ENCODE assay signal across 9 mouse cellular contexts in the genomic region with DNA sequence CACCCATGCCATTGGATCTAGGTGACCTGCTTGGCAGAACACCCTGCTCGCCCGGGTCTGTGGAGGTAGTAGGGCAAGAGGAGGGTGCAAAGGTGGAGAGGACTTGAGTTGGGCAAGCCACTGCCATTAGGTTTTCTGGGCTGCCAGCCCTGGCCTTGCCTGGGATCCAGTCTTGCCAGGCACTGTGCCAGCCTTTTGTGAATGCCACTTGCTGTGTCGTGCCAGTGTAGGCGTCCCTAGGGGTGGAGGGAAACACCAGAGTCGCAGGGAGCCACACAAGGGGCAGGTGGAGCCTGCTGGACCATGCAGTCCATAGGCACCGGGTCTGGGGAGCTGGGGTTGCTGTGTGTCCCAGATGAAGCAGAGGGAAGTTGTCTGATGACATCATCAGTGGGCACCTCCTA. TPM values are rescaled to one million over a fixed set of nuclear protein-coding genes. Genes with fewer than 3 reads are reported as not detected.
DNase-seq lines count a peak whose midpoint lies in the region; ATAC-seq and TF ChIP-seq lines count a peak whose summit lies in the region.
"Had no signal": no experiment of that assay in that cellular context is flagged by ENCODE, and none has a peak within 500 bp of the region (broad histone marks: within the 10 kb centered on the region; RNA-seq: fewer than 3 reads in every experiment).

No protein-coding gene starts in this region.

- H3K4me1 ChIP-seq in liver, embryonic 12.5 days: peaks cover 13% of the 10 kb centered on the region; the same call in 1 of the 2 replicates
- H3K4me1 ChIP-seq in liver, embryonic 11.5 days (replicated peaks; ENCODE audit: control insufficient read depth, insufficient read depth, low read length): no peaks in the 10 kb centered on the region; the same call in 1 of the 2 replicates
- H3K4me1 ChIP-seq: lung, embryonic 15.5 days had no signal

- no peak for TF ChIP-seq POLR2A in brain, embryonic 14.5 days (IDR thresholded peaks at IDR 0.05; ENCODE audit: borderline replicate concordance, extremely low read depth, insufficient read depth, insufficient read length, poor library complexity, severe bottlenecking)

- no peak overlapping the region for H3K4me2 ChIP-seq in liver, embryonic 12.5 days
- H3K4me2 ChIP-seq in liver, embryonic 11.5 days: no peak overlapping the region
- H3K4me2 ChIP-seq: lung, embryonic 15.5 days had no signal

- WGBS in liver, embryonic 12.5 days (ENCODE audit: insufficient replicate concordance): 86% methylated on average over 6 of the region's 6 CpGs
- 90% methylated on average over 6 of the region's 6 CpGs for WGBS in liver, embryonic 11.5 days

- no peak for TF ChIP-seq CTCF in brain, embryonic 14.5 days (IDR thresholded peaks at IDR 0.05; ENCODE audit: borderline replicate concordance, extremely low read depth, insufficient read depth, insufficient read length)

- H3K27ac ChIP-seq in liver, embryonic 12.5 days: no peak overlapping the region
- H3K27ac ChIP-seq in liver, embryonic 11.5 days (ENCODE audit: low read depth, low read length): no peak overlapping the region
- H3K27ac ChIP-seq: lung, embryonic 15.5 days had no signal

- H3K9me3 ChIP-seq in liver, embryonic 12.5 days (replicated peaks): no peaks in the 10 kb centered on the region
- H3K9me3 ChIP-seq in liver, embryonic 11.5 days (ENCODE audit: control insufficient read depth, low read length): no peaks in the 10 kb centered on the region
- H3K9me3 ChIP-seq: lung, embryonic 15.5 days had no signal

- ATAC-seq in liver, embryonic 12.5 days: peak; percentile 19; the same call in 1 of the 2 replicates
- ATAC-seq in liver, embryonic 11.5 days (replicated peaks; ENCODE audit: low FRiP score): no peak

- H3K4me3 ChIP-seq in liver, embryonic 12.5 days: no peak overlapping the region
- no peak overlapping the region for H3K4me3 ChIP-seq in liver, embryonic 11.5 days (ENCODE audit: low read depth, low read length)
- H3K4me3 ChIP-seq: lung, embryonic 15.5 days had no signal

- no peak overlapping the region for H3K9ac ChIP-seq in liver, embryonic 12.5 days
- no peak overlapping the region for H3K9ac ChIP-seq in liver, embryonic 11.5 days (ENCODE audit: low read depth, low read length)
- H3K9ac ChIP-seq: lung, embryonic 15.5 days had no signal

- H3K27me3 ChIP-seq in liver, embryonic 12.5 days (replicated peaks): no peaks in the 10 kb centered on the region
- no peaks in the 10 kb centered on the region for H3K27me3 ChIP-seq in liver, embryonic 11.5 days (replicated peaks; ENCODE audit: control insufficient read depth, insufficient read depth, low read length)
- H3K27me3 ChIP-seq: lung, embryonic 15.5 days had no signal

- no peaks in the 10 kb centered on the region for H3K36me3 ChIP-seq in liver, embryonic 12.5 days
- H3K36me3 ChIP-seq in liver, embryonic 11.5 days (ENCODE audit: control insufficient read depth, insufficient read depth, low read length): no peaks in the 10 kb centered on the region
- H3K36me3 ChIP-seq: lung, embryonic 15.5 days had no signal

- no peak for DNase-seq in liver, embryonic 11.5 days (ENCODE audit: low spot score)
- DNase-seq in brain, embryonic 14.5 days (ENCODE audit: low read depth): peak; percentile 51
- peak; percentile 64 for DNase-seq in gastrocnemius, postnatal 10 days
- DNase-seq in layer of hippocampus, adult 8-10 months (ENCODE audit: low spot score in 2 of 2): peak; percentile 66 to 69
- DNase-seq in right cerebral cortex, postnatal 4 days: peak; percentile 65
- no peak for DNase-seq in MN1 (ENCODE audit: low spot score)
- no peak for DNase-seq in spleen, adult 12 weeks (ENCODE audit: low spot score)

RNA-seq across cellular contexts. Expression of gene Catip, which starts 21.5 kb away (rescaled TPM):
- 0.11 and 0.14 TPM in 2 replicates for polyA plus RNA-seq in liver, embryonic 12.5 days (2016; fragmentation: Nextera tagmentation; extraction: Ambion mirVana)
- 0.21 TPM in 1 of 2 replicates, not detected in the other for polyA plus RNA-seq in liver, embryonic 11.5 days (2014; fragmentation: Nextera tagmentation; extraction: Ambion mirVana)
- polyA plus RNA-seq in brain, embryonic 14.5 days (2012; rRNA removed): 1.0 and 3.1 TPM in 2 replicates
- under 1 TPM; 0.16 to 0.36 TPM for total RNA-seq in gastrocnemius, postnatal 10 days (2021)
- total RNA-seq in layer of hippocampus, adult 8-10 months (2022): 1 to 10 TPM; 1.7 to 3.3 (median 2.2) TPM

RNA-seq across cellular contexts. Expression of gene Slc11a1, which starts 34.6 kb away (rescaled TPM):
- polyA plus RNA-seq in liver, embryonic 12.5 days (2016; fragmentation: Nextera tagmentation; extraction: Ambion mirVana): 8.6 and 9.0 TPM in 2 replicates
- 10.0 and 10.4 TPM in 2 replicates for polyA plus RNA-seq in liver, embryonic 11.5 days (2014; fragmentation: Nextera tagmentation; extraction: Ambion mirVana)
- 3.2 and 4.0 TPM in 2 replicates for polyA plus RNA-seq in brain, embryonic 14.5 days (2012; rRNA removed)
- 1 to 10 TPM; 2.5 to 5.2 TPM for total RNA-seq in gastrocnemius, postnatal 10 days (2021)
- total RNA-seq in layer of hippocampus, adult 8-10 months (2022): 10 to 100 TPM in 2 of 4 experiments, 1 to 10 TPM in 2; 5.5 to 68.6 (median 30.6) TPM

RNA-seq across cellular contexts. Expression of gene Tmbim1, which starts 34.9 kb away (rescaled TPM):
- 17.5 and 18.6 TPM in 2 replicates for polyA plus RNA-seq in liver, embryonic 12.5 days (2016; fragmentation: Nextera tagmentation; extraction: Ambion mirVana)
- 21.7 and 22.9 TPM in 2 replicates for polyA plus RNA-seq in liver, embryonic 11.5 days (2014; fragmentation: Nextera tagmentation; extraction: Ambion mirVana)
- 6.6 and 7.3 TPM in 2 replicates for polyA plus RNA-seq in brain, embryonic 14.5 days (2012; rRNA removed)
- total RNA-seq in gastrocnemius, postnatal 10 days (2021): 10 to 100 TPM; 43.5 to 50.3 TPM
- total RNA-seq in layer of hippocampus, adult 8-10 months (2022): 10 to 100 TPM; 24.9 to 37.2 (median 33.3) TPM

RNA-seq across cellular contexts. Expression of gene Ctdsp1, which starts 50.9 kb away (rescaled TPM):
- 42.0 and 42.4 TPM in 2 replicates for polyA plus RNA-seq in liver, embryonic 12.5 days (2016; fragmentation: Nextera tagmentation; extraction: Ambion mirVana)
- 65.2 and 71.1 TPM in 2 replicates for polyA plus RNA-seq in liver, embryonic 11.5 days (2014; fragmentation: Nextera tagmentation; extraction: Ambion mirVana)
- 34.3 and 40.9 TPM in 2 replicates for polyA plus RNA-seq in brain, embryonic 14.5 days (2012; rRNA removed)
- 100 to 1,000 TPM in 1 of 2 experiments, 10 to 100 TPM in 1; 99.4 to 103 TPM for total RNA-seq in gastrocnemius, postnatal 10 days (2021)
- total RNA-seq in layer of hippocampus, adult 8-10 months (2022): 10 to 100 TPM; 27.6 to 33.4 (median 31.6) TPM

RNA-seq across cellular contexts. Expression of gene Pnkd, which starts 55.6 kb away (rescaled TPM):
- 45.7 and 48.7 TPM in 2 replicates for polyA plus RNA-seq in liver, embryonic 12.5 days (2016; fragmentation: Nextera tagmentation; extraction: Ambion mirVana)
- polyA plus RNA-seq in liver, embryonic 11.5 days (2014; fragmentation: Nextera tagmentation; extraction: Ambion mirVana): 79.7 and 84.3 TPM in 2 replicates
- polyA plus RNA-seq in brain, embryonic 14.5 days (2012; rRNA removed): 58.5 and 63.2 TPM in 2 replicates
- 10 to 100 TPM; 69.7 to 70.5 TPM for total RNA-seq in gastrocnemius, postnatal 10 days (2021)
- total RNA-seq in layer of hippocampus, adult 8-10 months (2022): 100 to 1,000 TPM; 170 to 190 (median 177) TPM

Comparison
In these comparisons a context has a peak if more than half of its experiments do, and no peak if none do; other contexts are left out.
1. DNase-seq: peak in brain, embryonic 14.5 days (single experiment), gastrocnemius, postnatal 10 days (single experiment), layer of hippocampus, adult 8-10 months (2 of 2) and right cerebral cortex, postnatal 4 days (single experiment); none in liver, embryonic 11.5 days (single experiment), MN1 (single experiment) and spleen, adult 12 weeks (single experiment).